Mouse (Mus musculus) stomach, postnatal 0 days (tissue): ENCODE measurements at regions not wholly inside any gene's neighbourhood (a gene's known extent, or its start where the extent isn't known, plus 50 kb on each side); places are given as distances from the start of the nearest gene placed in this dataset.

Experiments
- ATAC-seq: fragments of 200-750 bp; cut with Nextera tagmentation; 2 replicates; pipeline ENCODE4 v1.8.0; 2017; ENCODE audit not compliant: low FRiP score, low TSS enrichment
- DNase-seq: peaks from one replicate; pipeline ENCODE4 v3.0.0-alpha.2; 2016; ENCODE audit warnings: low spot score
- H3K27ac ChIP-seq: fragments of 300-500 bp; sonication (generic); replicated peaks from 2 replicates; pipeline ENCODE4 v1.5.1; 2014; ENCODE audit warnings: mild to moderate bottlenecking, control low read depth
- H3K27me3 ChIP-seq: fragments of 300-500 bp; sonication (generic); 2 replicates; pipeline ENCODE4 v1.6.1; 2014; ENCODE audit warnings: low read length; ENCODE audit not compliant: control insufficient read depth, insufficient read depth
- H3K36me3 ChIP-seq: fragments of 300-500 bp; sonication (generic); 2 replicates; pipeline ENCODE4 v1.6.1; 2014; ENCODE audit warnings: low read length, mixed read lengths; ENCODE audit not compliant: control insufficient read depth, insufficient read depth
- H3K4me1 ChIP-seq: fragments of 300-500 bp; sonication (generic); replicated peaks from 2 replicates; pipeline ENCODE4 v1.6.1; 2014; ENCODE audit warnings: antibody characterized with exemption; ENCODE audit not compliant: control insufficient read depth, insufficient read depth
- H3K4me2 ChIP-seq: fragments of 300-500 bp; sonication (generic); replicated peaks from 2 replicates; pipeline ENCODE4 v1.6.1; 2014; ENCODE audit warnings: low read depth, mild to moderate bottlenecking, control low read depth, moderate library complexity
- H3K4me3 ChIP-seq: fragments of 300-500 bp; sonication (generic); 2 replicates; pipeline ENCODE4 v1.5.1; 2014; ENCODE audit warnings: low read depth, low read length, control low read depth
- H3K9ac ChIP-seq: fragments of 300-500 bp; sonication (generic); 2 replicates; pipeline ENCODE4 v1.6.1; 2014; ENCODE audit warnings: mild to moderate bottlenecking, low read length, control low read depth, mixed read lengths
- H3K9me3 ChIP-seq: fragments of 300-500 bp; sonication (generic); 2 replicates; pipeline ENCODE4 v1.6.1; 2016; ENCODE audit warnings: low read length; ENCODE audit not compliant: control insufficient read depth
- CTCF ChIP-seq: IDR thresholded peaks from 2 replicates; pipeline ENCODE4 v1.5.1; 2016; ENCODE audit warnings: antibody characterized with exemption, low read depth, mild to moderate bottlenecking, moderate library complexity
- EP300 ChIP-seq: optimal IDR thresholded peaks from 2 replicates; pipeline ENCODE3; 2016; ENCODE audit warnings: antibody characterized with exemption
- WGBS: fragments of 180-500 bp; shearing (Covaris S2); extraction: QIAGEN DNeasy Blood & Tissue Kit; methylation state at CpG from one replicate; pipeline ENCODE4 v1.1.7; 2014; 5-methylcytosine and 5-hydroxymethylcytosine counted together

DNA sequence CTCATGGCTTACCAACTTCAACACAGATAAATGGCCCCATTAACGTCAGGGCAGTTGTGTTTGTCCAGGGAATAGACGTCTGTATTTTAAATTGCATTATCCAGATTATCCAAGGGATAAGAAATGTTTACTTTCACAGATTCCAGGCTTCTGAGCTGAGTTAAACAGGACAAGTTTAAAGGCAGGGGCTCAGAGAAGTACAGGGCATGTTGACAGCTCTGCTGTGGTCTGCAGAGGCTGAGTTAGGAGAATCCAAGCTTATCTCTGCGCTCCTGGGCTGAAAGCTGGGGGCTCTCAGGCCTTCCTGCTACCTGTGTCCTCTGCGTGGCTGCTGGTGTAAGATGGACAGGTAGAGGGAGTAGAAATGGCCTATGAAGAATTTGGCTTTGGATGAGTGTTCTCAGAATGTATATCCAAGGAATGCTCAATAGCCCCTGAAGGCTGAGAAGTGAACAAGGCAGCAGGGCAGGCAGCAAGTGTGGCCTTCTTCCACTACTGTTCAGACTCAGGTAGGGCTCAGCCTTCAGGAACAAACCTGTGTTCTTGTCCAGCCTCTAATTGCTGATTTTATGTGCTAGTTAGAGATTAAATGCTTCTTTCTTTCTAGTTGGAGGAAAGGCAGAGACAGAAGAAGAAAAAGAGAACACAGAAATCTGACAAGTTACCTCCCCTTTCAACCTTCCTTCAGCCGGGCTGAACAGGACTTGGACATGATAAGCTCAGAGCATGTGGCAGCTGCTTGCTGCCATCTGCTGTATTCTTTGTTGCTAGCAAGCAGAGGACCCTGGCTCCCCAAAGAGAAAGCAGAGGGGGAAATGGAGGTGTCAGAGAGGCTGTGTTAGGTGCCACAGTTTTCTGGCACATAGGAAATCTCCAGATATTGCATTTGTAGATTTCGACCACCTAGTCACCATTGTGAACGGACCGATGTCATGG, 77.9 kb upstream of the Grem2 start:
- no peaks in the 10 kb centered on the region for H3K4me1 ChIP-seq
- peak overlapping the region; percentile 35; the same call in 1 of the 2 replicates for H3K27ac ChIP-seq
- TF ChIP-seq CTCF (peak; percentile 88), EP300 (no peak)
- ATAC-seq (peak; percentile 74; the same call in 1 of the 2 replicates), DNase-seq (peak; percentile 45)
- H3K27me3 ChIP-seq = no peaks in the 10 kb centered on the region
- no peaks in the 10 kb centered on the region for H3K36me3 ChIP-seq
- no peak overlapping the region; the same call in 1 of the 2 replicates for H3K4me2 ChIP-seq
- no peaks in the 10 kb centered on the region for H3K9me3 ChIP-seq
- no peak overlapping the region for H3K4me3 ChIP-seq
- WGBS = 45% methylated on average over 8 of the region's 8 CpGs
- no peak overlapping the region for H3K9ac ChIP-seq

DNA sequence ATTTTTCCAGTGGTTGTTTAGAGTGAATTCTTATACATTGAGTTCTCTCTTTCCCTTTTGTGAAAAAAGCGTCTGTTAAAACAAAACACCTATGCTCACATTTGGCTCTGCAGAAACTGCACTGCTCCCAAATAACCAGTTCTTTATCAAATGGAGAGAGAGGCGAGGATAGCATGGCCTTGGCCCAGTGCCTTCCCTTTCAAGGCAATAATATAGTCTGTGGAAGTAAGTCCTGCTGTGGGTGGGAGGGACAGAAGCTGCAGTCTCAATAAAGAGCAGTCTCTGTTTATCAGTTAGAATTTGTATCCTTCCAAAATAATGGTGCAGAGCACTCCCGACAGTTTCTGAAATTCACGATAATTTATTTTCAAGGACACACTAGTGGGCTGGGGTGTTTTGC, 70.9 kb upstream of the Grem2 start:
- H3K27me3 ChIP-seq = no peaks in the 10 kb centered on the region
- DNase-seq = no peak

GRCm38 (mm10) chr1:174988590-174988989, 67.0 kb upstream of the Grem2 start:
- Histone ChIP-seq H3K36me3 (no peaks in the 10 kb centered on the region), H3K4me1 (no peaks in the 10 kb centered on the region), H3K27ac (no peak overlapping the region), H3K9me3 (no peaks in the 10 kb centered on the region), H3K9ac (no peak overlapping the region), H3K27me3 (no peaks in the 10 kb centered on the region), H3K4me2 (no peak overlapping the region), H3K4me3 (no peak overlapping the region)
- DNase-seq (no peak), ATAC-seq (no peak)
- 47% methylated on average over 5 of the region's 5 CpGs for WGBS
- no peak for TF ChIP-seq EP300
- TF ChIP-seq CTCF = no peak

More for the DNA sequence above, 70.9 kb upstream of the Grem2 start:
- H3K4me1 ChIP-seq = no peaks in the 10 kb centered on the region
- no peak overlapping the region for H3K9ac ChIP-seq
- no peaks in the 10 kb centered on the region for H3K9me3 ChIP-seq
- ATAC-seq = no peak
- H3K4me3 ChIP-seq = no peak overlapping the region
- TF ChIP-seq EP300 = no peak
- H3K36me3 ChIP-seq = no peaks in the 10 kb centered on the region
- H3K4me2 ChIP-seq = no peak overlapping the region
- WGBS = 66% methylated on average over 4 of the region's 4 CpGs
- H3K27ac ChIP-seq = no peak overlapping the region

GRCm38 (mm10) chr1:174971895-174972294, 50.3 kb upstream of the Grem2 start:
- WGBS = 52% methylated on average over 6 of the region's 6 CpGs
- DNase-seq = no peak
- H3K4me3 ChIP-seq = no peak overlapping the region

More at GRCm38 (mm10) chr1:174971895-174972294, 50.3 kb upstream of the Grem2 start:
- no peaks in the 10 kb centered on the region for H3K36me3 ChIP-seq
- H3K9ac ChIP-seq = no peak overlapping the region
- H3K4me1 ChIP-seq = no peaks in the 10 kb centered on the region
- no peak overlapping the region for H3K4me2 ChIP-seq
- H3K27me3 ChIP-seq = no peaks in the 10 kb centered on the region
- ATAC-seq = no peak
- TF ChIP-seq CTCF (no peak), EP300 (no peak)
- H3K9me3 ChIP-seq = no peaks in the 10 kb centered on the region
- H3K27ac ChIP-seq = no peak overlapping the region
